Mouse (Mus musculus) spleen, adult 2 months (tissue): Measurements from ENCODE around the gene 4931428F04Rik. TPM values are rescaled to one million over a fixed set of nuclear protein-coding genes. Genes with fewer than 3 reads are reported as not detected.

Experiments
- DNase-seq, 2 experiments: peaks; one replicate each; pipeline versions ENCODE4 v3.0.0 to v3.0.0-alpha.2; 2012 to 2021; ENCODE audit warnings: low spot score in 2 of 2, low read depth in 1 of 2
- H3K27ac ChIP-seq: fragments of 200-500 bp; 2 replicates; pipeline ENCODE4 v1.5.1; 2012; ENCODE audit warnings: low read length, inconsistent platforms; ENCODE audit not compliant: insufficient read depth
- H3K27me3 ChIP-seq: fragments of 200-500 bp; 2 replicates; pipeline ENCODE4 v1.6.1; 2012; ENCODE audit warnings: mild to moderate bottlenecking, moderate library complexity, low read length, inconsistent platforms; ENCODE audit not compliant: control insufficient read depth, insufficient read depth
- H3K36me3 ChIP-seq: fragments of 200-500 bp; 2 replicates; pipeline ENCODE4 v1.6.1; 2012; ENCODE audit warnings: mild to moderate bottlenecking, low read length, inconsistent platforms; ENCODE audit not compliant: control insufficient read depth, insufficient read depth
- H3K4me1 ChIP-seq: fragments of 200-500 bp; 2 replicates; pipeline ENCODE4 v1.6.1; 2011; ENCODE audit warnings: inconsistent platforms; ENCODE audit not compliant: control insufficient read depth, insufficient read depth, insufficient read length
- H3K4me3 ChIP-seq: fragments of 200-500 bp; 2 replicates; pipeline ENCODE4 v1.5.1; 2011; ENCODE audit warnings: mild to moderate bottlenecking, inconsistent platforms; ENCODE audit not compliant: insufficient read depth, insufficient read length; ENCODE audit errors: extremely low read depth
- CTCF ChIP-seq: fragments of 200-500 bp; IDR thresholded peaks from 2 replicates; pipeline ENCODE4 v1.5.1; 2011; ENCODE audit warnings: mild to moderate bottlenecking, inconsistent platforms; ENCODE audit not compliant: insufficient read depth, insufficient read length, insufficient replicate concordance; ENCODE audit errors: extremely low read depth
- POLR2A ChIP-seq: fragments of 200-500 bp; IDR thresholded peaks from 2 replicates; pipeline ENCODE4 v1.6.1; 2011; ENCODE audit warnings: low read depth, low read length, inconsistent platforms
- WGBS: fragments of 180-500 bp; shearing (Covaris S2); methylation state at CpG from one replicate; pipeline ENCODE4 v1.1.7; 2018; 5-methylcytosine and 5-hydroxymethylcytosine counted together
- polyA plus RNA-seq: library from polyadenylated mRNA; depleted of rRNA; stranded (reverse); fragments of >200 nt; gene quantifications from 2 replicates; pipeline ENCODE4 v1.2.3, GENCODE M21; 2012

Gene 4931428F04Rik
- polyA plus RNA-seq, 1 experiment, result 3.7 TPM

GRCm38 (mm10) chr8:105308428-105308827 lies 18.8 kb upstream of the 4931428F04Rik start:
- no peak for TF ChIP-seq CTCF
- no peak for TF ChIP-seq POLR2A
- 95% methylated on average over 10 of the region's 10 CpGs for WGBS
- no peak overlapping the region for H3K4me3 ChIP-seq
- DNase-seq, result no peak
- H3K27ac ChIP-seq, result no peak overlapping the region
- no peaks in the 10 kb centered on the region; the same call in 1 of the 2 replicates for H3K4me1 ChIP-seq
- no peaks in the 10 kb centered on the region for H3K27me3 ChIP-seq
- H3K36me3 ChIP-seq, result peaks cover 17% of the 10 kb centered on the region

GRCm38 (mm10) chr8:105307670-105308069 lies 18.0 kb upstream of the 4931428F04Rik start:
- DNase-seq, result no peak
- no peak for TF ChIP-seq CTCF
- TF ChIP-seq POLR2A, result no peak
- no peak overlapping the region for H3K4me3 ChIP-seq
- 98% methylated on average over 13 of the region's 13 CpGs for WGBS
- peaks cover 18% of the 10 kb centered on the region for H3K36me3 ChIP-seq
- H3K27me3 ChIP-seq, result no peaks in the 10 kb centered on the region
- H3K27ac ChIP-seq, result no peak overlapping the region
- no peaks in the 10 kb centered on the region; the same call in 1 of the 2 replicates for H3K4me1 ChIP-seq

- DNase-seq, result no peak
- Histone ChIP-seq H3K36me3 (peaks cover 26% of the 10 kb centered on the region), H3K27me3 (no peaks in the 10 kb centered on the region), H3K4me1 (no peaks in the 10 kb centered on the region; the same call in 1 of the 2 replicates), H3K4me3 (no peak overlapping the region), H3K27ac (no peak overlapping the region)
- WGBS, result 53% methylated on average over 5 of the region's 5 CpGs
- no peak for TF ChIP-seq CTCF
- TF ChIP-seq POLR2A, result no peak
These were observed 16.6 kb upstream of the 4931428F04Rik start for GRCm38 (mm10) chr8:105306146-105306691.

- H3K36me3 ChIP-seq, result peaks cover 31% of the 10 kb centered on the region
- no peak for DNase-seq
- 21% methylated on average over 30 of the region's 30 CpGs for WGBS
- peak within 1 kb of the TSS; percentile 48 for H3K4me3 ChIP-seq
- no peaks in the 10 kb centered on the region for H3K27me3 ChIP-seq
- H3K27ac ChIP-seq, result peak within 1 kb of the TSS; percentile 31
- TF ChIP-seq POLR2A, result no peak
- H3K4me1 ChIP-seq, result no peaks in the 10 kb centered on the region; the same call in 1 of the 2 replicates
These were observed 15.8 kb upstream of the 4931428F04Rik start, which contains the start of gene Elmo3 for GRCm38 (mm10) chr8:105305211-105306145. Elmo3 (plus strand) TSS chr8:105305601.

- peak overlapping the region; percentile 12; the same call in 1 of the 2 replicates for H3K27ac ChIP-seq
- 50% methylated on average over 9 of the region's 9 CpGs for WGBS
- DNase-seq, result no peak
- H3K4me1 ChIP-seq, result no peaks in the 10 kb centered on the region; the same call in 1 of the 2 replicates
- H3K27me3 ChIP-seq, result no peaks in the 10 kb centered on the region
- no peak for TF ChIP-seq POLR2A
- TF ChIP-seq CTCF, result no peak
- H3K4me3 ChIP-seq, result no peak overlapping the region
- H3K36me3 ChIP-seq, result peaks cover 37% of the 10 kb centered on the region
These were observed 14.9 kb upstream of the 4931428F04Rik start for GRCm38 (mm10) chr8:105304325-105305210.

GRCm38 (mm10) chr8:105303874-105304273 lies 14.2 kb upstream of the 4931428F04Rik start:
- Histone ChIP-seq H3K4me3 (no peak overlapping the region), H3K27me3 (no peaks in the 10 kb centered on the region), H3K36me3 (peaks cover 39% of the 10 kb centered on the region), H3K27ac (no peak overlapping the region), H3K4me1 (peaks cover 1% of the 10 kb centered on the region; the same call in 1 of the 2 replicates)
- 77% methylated on average over 9 of the region's 9 CpGs for WGBS
- no peak for TF ChIP-seq POLR2A
- TF ChIP-seq CTCF, result no peak
- no peak for DNase-seq
